ENCODE assay signal across 8 mouse cellular contexts in the genomic region with DNA sequence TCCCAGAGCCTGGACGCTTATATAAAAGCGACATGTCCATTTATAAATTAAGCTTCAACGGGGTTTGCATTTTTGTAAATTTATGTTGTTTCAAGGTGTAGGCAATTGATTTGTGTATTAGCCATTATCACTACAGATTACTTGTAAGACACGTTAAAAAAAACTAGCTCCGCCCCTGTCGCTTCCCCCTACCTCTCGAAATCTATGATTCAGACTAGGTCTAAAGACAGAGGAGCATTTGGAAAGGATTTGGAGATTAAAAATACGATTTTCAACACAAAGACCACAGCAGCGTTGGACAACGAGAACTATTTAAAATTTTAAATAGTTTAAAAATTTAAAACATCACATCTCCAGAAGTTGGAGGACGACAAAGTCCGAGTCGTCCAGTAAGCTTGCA. TPM values are rescaled to one million over a fixed set of nuclear protein-coding genes. Genes with fewer than 3 reads are reported as not detected.
DNase-seq lines count a peak whose midpoint lies in the region; ATAC-seq and TF ChIP-seq lines count a peak whose summit lies in the region.

No protein-coding gene starts in this region.

- no peaks in the 10 kb centered on the region for H3K27me3 ChIP-seq in kidney, embryonic 15.5 days
- no peaks in the 10 kb centered on the region for H3K27me3 ChIP-seq in embryonic facial prominence, embryonic 13.5 days
- H3K27me3 ChIP-seq in intestine, embryonic 15.5 days (replicated peaks), result no peaks in the 10 kb centered on the region
- H3K27me3 ChIP-seq in midbrain, postnatal 0 days (ENCODE audit: insufficient read depth, low read length), result no peaks in the 10 kb centered on the region

- no peaks in the 10 kb centered on the region for H3K36me3 ChIP-seq in kidney, embryonic 15.5 days
- no peaks in the 10 kb centered on the region for H3K36me3 ChIP-seq in embryonic facial prominence, embryonic 13.5 days
- H3K36me3 ChIP-seq in intestine, embryonic 15.5 days, result no peaks in the 10 kb centered on the region
- no peaks in the 10 kb centered on the region for H3K36me3 ChIP-seq in midbrain, postnatal 0 days (ENCODE audit: insufficient read depth, low read length)

- no peak for DNase-seq in kidney, postnatal 10 days
- DNase-seq in midbrain, postnatal 0 days (ENCODE audit: low spot score), result peak; percentile 42
- no peak for DNase-seq in cerebellum, adult 11-12 months
- no peak for DNase-seq in right cerebral cortex, postnatal 10 days (ENCODE audit: low spot score in 2 of 2)
- DNase-seq in ovary, postnatal 36 days (ENCODE audit: low spot score), result no peak

- H3K4me2 ChIP-seq in kidney, embryonic 15.5 days, result peak overlapping the region; percentile 86
- H3K4me2 ChIP-seq in embryonic facial prominence, embryonic 13.5 days, result peak overlapping the region; percentile 70
- peak overlapping the region; percentile 81 for H3K4me2 ChIP-seq in intestine, embryonic 15.5 days (replicated peaks)
- peak overlapping the region; percentile 95 for H3K4me2 ChIP-seq in midbrain, postnatal 0 days (ENCODE audit: low read depth, low read length, poor library complexity, severe bottlenecking)

- H3K9ac ChIP-seq in kidney, embryonic 15.5 days, result peak overlapping the region; percentile 66
- H3K9ac ChIP-seq in embryonic facial prominence, embryonic 13.5 days, result peak overlapping the region; percentile 88
- H3K9ac ChIP-seq in intestine, embryonic 15.5 days, result peak overlapping the region; percentile 61
- H3K9ac ChIP-seq in midbrain, postnatal 0 days (replicated peaks; ENCODE audit: low read length, poor library complexity, severe bottlenecking), result peak overlapping the region; percentile 62

- H3K27ac ChIP-seq in kidney, embryonic 15.5 days, result peak overlapping the region; percentile 98
- peak overlapping the region; percentile 96 for H3K27ac ChIP-seq in embryonic facial prominence, embryonic 13.5 days
- peak overlapping the region; percentile 92 for H3K27ac ChIP-seq in intestine, embryonic 15.5 days
- H3K27ac ChIP-seq in midbrain, postnatal 0 days (ENCODE audit: low read depth, low read length), result peak overlapping the region; percentile 82; the same call in 1 of the 2 replicates

- ATAC-seq in kidney, embryonic 15.5 days (replicated peaks; ENCODE audit: low FRiP score), result no peak
- ATAC-seq in embryonic facial prominence, embryonic 13.5 days (ENCODE audit: insufficient number of reproducible peaks, insufficient read depth, low FRiP score, low TSS enrichment, low read depth), result no peak
- ATAC-seq in intestine, embryonic 15.5 days, result no peak
- no peak for ATAC-seq in midbrain, postnatal 0 days (ENCODE audit: low FRiP score)

- no peak for TF ChIP-seq CTCF in midbrain, postnatal 0 days (IDR thresholded peaks at IDR 0.05)

- peaks cover 9% of the 10 kb centered on the region for H3K4me1 ChIP-seq in kidney, embryonic 15.5 days
- H3K4me1 ChIP-seq in embryonic facial prominence, embryonic 13.5 days, result peaks cover 8% of the 10 kb centered on the region
- no peaks in the 10 kb centered on the region; the same call in 1 of the 2 replicates for H3K4me1 ChIP-seq in intestine, embryonic 15.5 days (replicated peaks)
- H3K4me1 ChIP-seq in midbrain, postnatal 0 days (ENCODE audit: insufficient read depth, low read length), result no peaks in the 10 kb centered on the region

- 2% methylated on average over 13 of the region's 13 CpGs for WGBS in kidney, embryonic 15.5 days
- 2% methylated on average over 13 of the region's 13 CpGs for WGBS in embryonic facial prominence, embryonic 13.5 days
- WGBS in intestine, embryonic 15.5 days, result 2% methylated on average over 13 of the region's 13 CpGs
- 4% methylated on average over 13 of the region's 13 CpGs for WGBS in midbrain, postnatal 0 days

- peak overlapping the region; percentile 83 for H3K4me3 ChIP-seq in kidney, embryonic 15.5 days (replicated peaks)
- peak overlapping the region; percentile 76 for H3K4me3 ChIP-seq in embryonic facial prominence, embryonic 13.5 days
- peak overlapping the region; percentile 75 for H3K4me3 ChIP-seq in intestine, embryonic 15.5 days (replicated peaks)
- peak overlapping the region; percentile 79 for H3K4me3 ChIP-seq in midbrain, postnatal 0 days (ENCODE audit: low read depth, low read length)

- no peaks in the 10 kb centered on the region; the same call in 1 of the 2 replicates for H3K9me3 ChIP-seq in kidney, embryonic 15.5 days (replicated peaks)
- no peaks in the 10 kb centered on the region for H3K9me3 ChIP-seq in embryonic facial prominence, embryonic 13.5 days
- H3K9me3 ChIP-seq in intestine, embryonic 15.5 days, result no peaks in the 10 kb centered on the region
- H3K9me3 ChIP-seq in midbrain, postnatal 0 days (ENCODE audit: low read length), result no peaks in the 10 kb centered on the region

RNA-seq across cellular contexts. Expression of gene Fat1, which starts 0.8 kb away (rescaled TPM):
- polyA plus RNA-seq in kidney, embryonic 15.5 days (2015; fragmentation: Nextera tagmentation; extraction: Ambion mirVana), result 21.3 and 21.9 TPM in 2 replicates
- 29.3 and 29.7 TPM in 2 replicates for polyA plus RNA-seq in embryonic facial prominence, embryonic 13.5 days (2015; fragmentation: Nextera tagmentation; extraction: Ambion mirVana)
- 13.4 and 14.8 TPM in 2 replicates for polyA plus RNA-seq in intestine, embryonic 15.5 days (2015; fragmentation: Nextera tagmentation; extraction: Ambion mirVana)
- total RNA-seq in midbrain, postnatal 0 days (2014; rRNA removed), result 106 and 122 TPM in 2 replicates
- polyA plus RNA-seq in midbrain, postnatal 0 days (2015; fragmentation: Nextera tagmentation; extraction: Ambion mirVana), result 8.7 and 9.2 TPM in 2 replicates
